Mouse (Mus musculus): ENCODE results near the gene Gkn3. TPM values are rescaled to one million over a fixed set of nuclear protein-coding genes. Genes with fewer than 3 reads are reported as not detected.

The Gkn3 gene
- polyA plus RNA-seq, 1 experiment: not detected

DNA sequence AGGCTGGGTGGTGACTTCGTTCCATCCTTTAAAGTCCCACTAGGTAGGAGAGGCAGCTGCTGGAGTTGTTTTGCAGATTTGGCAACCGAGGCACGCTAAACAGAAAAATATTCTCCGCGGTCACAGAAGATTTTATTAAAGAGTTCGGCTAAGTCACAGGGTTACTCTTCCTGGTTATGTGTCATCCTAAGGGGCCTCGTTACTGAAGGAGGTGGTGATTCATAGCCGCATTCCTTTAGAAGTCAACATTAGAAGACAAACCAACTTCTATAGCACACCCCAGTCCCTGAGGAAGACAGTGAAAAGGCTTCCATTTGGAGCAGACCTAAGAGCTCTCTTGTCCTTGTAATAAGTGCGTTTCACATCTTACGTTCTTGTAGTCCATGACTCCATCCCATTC, 2.1 kb downstream of the Gkn3 start:
- Histone ChIP-seq H3K27me3 (ENCODE audit: control insufficient read depth, insufficient read depth, insufficient read length) (peaks cover 12% of the 10 kb centered on the region), H3K36me3 (ENCODE audit: control insufficient read depth, insufficient read depth) (no peaks in the 10 kb centered on the region), H3K4me2 (ENCODE audit: low read depth) (peak overlapping the region; percentile 90), H3ac (ENCODE audit: control insufficient read depth, insufficient read length) (no peak overlapping the region), H3K4me3 (no peak overlapping the region), H3K79me2 (ENCODE audit: control insufficient read depth, insufficient read depth) (no peaks in the 10 kb centered on the region)
- TF ChIP-seq POLR2AphosphoS2 (IDR thresholded peaks at IDR 0.05; ENCODE audit: insufficient read length, low read depth) (no peak), E2F4 (IDR thresholded peaks at IDR 0.05; ENCODE audit: insufficient read depth) (no peak), SRF (IDR thresholded peaks at IDR 0.05; ENCODE audit: control insufficient read depth, insufficient read length, low read depth) (no peak), TCF12 (IDR thresholded peaks at IDR 0.05; ENCODE audit: insufficient read depth, poor library complexity, severe bottlenecking) (no peak), MAX (IDR thresholded peaks at IDR 0.05; ENCODE audit: low read depth) (no peak), CEBPB (IDR thresholded peaks at IDR 0.05; ENCODE audit: insufficient read depth, poor library complexity, severe bottlenecking) (no peak), MYOD1 (IDR thresholded peaks at IDR 0.05; ENCODE audit: control insufficient read depth in 1 of 3, insufficient read length in 2 of 3, low read depth in 2 of 3) (no peak), USF1 (IDR thresholded peaks at IDR 0.05; ENCODE audit: low read depth) (no peak)

DNA sequence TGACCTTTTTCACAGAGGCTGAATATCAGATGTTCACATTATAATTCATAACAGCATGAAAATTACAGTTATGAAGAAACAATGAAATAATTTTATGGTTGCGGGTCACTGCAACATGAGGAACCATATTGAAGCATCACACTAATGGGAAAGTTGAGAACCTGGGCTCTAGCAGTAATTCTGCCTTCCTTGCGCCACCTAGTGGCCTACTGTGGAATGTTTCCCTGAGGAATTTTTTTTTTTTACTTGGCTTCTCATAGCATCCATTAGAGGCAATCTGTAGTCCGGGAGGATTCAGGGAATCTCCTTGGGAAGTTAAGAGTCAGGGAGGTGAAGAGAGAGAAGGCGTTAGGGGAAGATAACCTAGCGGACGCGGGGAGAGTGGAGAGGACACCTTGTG, 2.5 kb downstream of the Gkn3 start:
- TF ChIP-seq USF1 (IDR thresholded peaks at IDR 0.05; ENCODE audit: low read depth): no peak
- no peak for TF ChIP-seq POLR2A (IDR thresholded peaks at IDR 0.05; ENCODE audit: insufficient read length, low read depth)
- no peak for TF ChIP-seq MAX (IDR thresholded peaks at IDR 0.05; ENCODE audit: low read depth)
- no peak for TF ChIP-seq TCF3 (IDR thresholded peaks at IDR 0.05; ENCODE audit: insufficient read length, low read depth)
- TF ChIP-seq E2F4 (IDR thresholded peaks at IDR 0.05; ENCODE audit: insufficient read depth): no peak
- H3K36me3 ChIP-seq (ENCODE audit: control insufficient read depth, insufficient read depth): no peaks in the 10 kb centered on the region
- H3K27me3 ChIP-seq (ENCODE audit: control insufficient read depth, insufficient read depth, insufficient read length): peaks cover 15% of the 10 kb centered on the region
- H3K79me2 ChIP-seq (ENCODE audit: control insufficient read depth, insufficient read depth): no peaks in the 10 kb centered on the region
- H3ac ChIP-seq (ENCODE audit: control insufficient read depth, insufficient read length): no peak overlapping the region
- no peak overlapping the region for H3K4me3 ChIP-seq
- H3K4me2 ChIP-seq (ENCODE audit: low read depth): peak overlapping the region; percentile 90

DNA sequence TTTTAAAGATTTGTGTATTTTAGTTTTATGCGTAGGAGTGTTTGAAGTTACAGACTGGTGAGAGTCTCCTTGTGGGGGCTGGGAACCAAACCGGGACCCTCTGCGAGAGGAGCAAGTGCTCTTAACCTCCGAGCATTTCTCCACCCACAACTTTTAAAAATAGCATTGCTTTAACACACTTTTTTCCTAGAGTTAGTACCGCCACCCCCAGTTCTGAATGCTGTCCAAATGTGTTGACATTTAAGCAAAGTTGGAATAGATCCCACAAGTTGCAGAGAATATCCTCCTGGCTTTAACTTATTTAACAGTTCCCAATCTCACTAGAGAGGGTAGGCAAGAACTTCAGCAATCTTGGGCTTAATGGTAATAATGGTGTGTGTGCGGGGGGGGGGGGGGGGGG, 4.0 kb downstream of the Gkn3 start:
- Histone ChIP-seq H3ac (ENCODE audit: control insufficient read depth, insufficient read length) (no peak overlapping the region), H3K79me2 (ENCODE audit: control insufficient read depth, insufficient read depth) (no peaks in the 10 kb centered on the region), H3K4me2 (ENCODE audit: low read depth) (no peak overlapping the region), H3K36me3 (ENCODE audit: control insufficient read depth, insufficient read depth) (no peaks in the 10 kb centered on the region), H3K4me3 (no peak overlapping the region), H3K27me3 (ENCODE audit: control insufficient read depth, insufficient read depth, insufficient read length) (peaks cover 27% of the 10 kb centered on the region)
- TF ChIP-seq POLR2AphosphoS2 (IDR thresholded peaks at IDR 0.05; ENCODE audit: insufficient read length, low read depth) (no peak), USF1 (IDR thresholded peaks at IDR 0.05; ENCODE audit: low read depth) (no peak), CEBPB (IDR thresholded peaks at IDR 0.05; ENCODE audit: insufficient read depth, poor library complexity, severe bottlenecking) (no peak), E2F4 (IDR thresholded peaks at IDR 0.05; ENCODE audit: insufficient read depth) (no peak), POLR2A (IDR thresholded peaks at IDR 0.05; ENCODE audit: insufficient read length, low read depth) (no peak), MAX (IDR thresholded peaks at IDR 0.05; ENCODE audit: low read depth) (no peak), REST (IDR thresholded peaks at IDR 0.05; ENCODE audit: insufficient read depth, insufficient read length) (no peak), TCF3 (IDR thresholded peaks at IDR 0.05; ENCODE audit: insufficient read length, low read depth) (no peak), MYOG (IDR thresholded peaks at IDR 0.05; ENCODE audit: control insufficient read depth in 1 of 3, insufficient read depth in 1 of 3, insufficient read length in 2 of 3, low read depth in 2 of 3) (no peak), MYOD1 (IDR thresholded peaks at IDR 0.05; ENCODE audit: control insufficient read depth in 1 of 3, insufficient read length in 2 of 3, low read depth in 2 of 3) (no peak), SRF (IDR thresholded peaks at IDR 0.05; ENCODE audit: control insufficient read depth, insufficient read length, low read depth) (no peak), TCF12 (IDR thresholded peaks at IDR 0.05; ENCODE audit: insufficient read depth, poor library complexity, severe bottlenecking) (no peak)

DNA sequence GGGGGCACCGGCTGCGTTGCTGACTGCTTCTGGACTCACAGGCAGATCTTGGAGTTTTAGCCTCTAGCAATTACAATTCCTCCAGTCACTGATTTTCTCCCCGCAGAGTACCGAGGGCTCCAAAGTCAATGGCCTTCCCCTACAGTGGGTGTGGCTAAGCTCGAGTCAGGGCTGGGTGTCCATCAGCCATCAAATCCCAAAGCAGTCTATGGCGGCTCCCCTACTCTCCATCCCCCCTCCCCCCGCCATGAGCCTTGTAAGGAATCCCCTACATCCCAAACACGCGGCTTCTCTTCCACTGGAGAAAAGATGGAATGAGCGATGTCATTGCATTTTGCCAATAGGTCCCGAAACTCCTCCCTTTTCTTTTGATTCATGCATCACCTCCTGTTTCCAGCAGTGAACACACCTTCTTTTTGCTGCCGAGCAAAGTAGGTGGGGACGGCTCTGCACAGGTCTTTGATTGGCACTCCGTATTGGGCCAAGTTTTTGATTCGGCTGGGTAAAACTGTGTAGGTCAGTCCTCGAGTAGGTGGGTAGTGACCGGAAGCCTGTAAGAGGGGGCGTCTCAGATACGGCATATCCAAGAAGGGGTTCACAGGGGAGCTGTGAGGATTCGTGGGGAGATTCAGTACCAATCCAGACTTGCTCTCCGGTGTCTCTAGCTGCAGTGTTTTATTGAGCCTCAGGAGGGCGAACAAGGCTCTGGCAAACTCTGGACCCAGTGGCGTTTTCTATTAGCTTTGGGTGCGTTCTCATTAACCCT, 4.6 kb downstream of the Gkn3 start:
- no peak overlapping the region for H3K4me3 ChIP-seq
- TF ChIP-seq TCF3 (IDR thresholded peaks at IDR 0.05; ENCODE audit: insufficient read length, low read depth) (no peak), TCF12 (IDR thresholded peaks at IDR 0.05; ENCODE audit: insufficient read depth, poor library complexity, severe bottlenecking) (no peak), MYOG (IDR thresholded peaks at IDR 0.05; ENCODE audit: control insufficient read depth in 1 of 3, insufficient read depth in 1 of 3, insufficient read length in 2 of 3, low read depth in 2 of 3) (no peak)
- H3K4me2 ChIP-seq (ENCODE audit: low read depth): no peak overlapping the region
- no peak overlapping the region for H3ac ChIP-seq (ENCODE audit: control insufficient read depth, insufficient read length)
- H3K27me3 ChIP-seq (ENCODE audit: control insufficient read depth, insufficient read depth, insufficient read length): peaks cover 32% of the 10 kb centered on the region
- no peaks in the 10 kb centered on the region for H3K79me2 ChIP-seq (ENCODE audit: control insufficient read depth, insufficient read depth)
- no peaks in the 10 kb centered on the region for H3K36me3 ChIP-seq (ENCODE audit: control insufficient read depth, insufficient read depth)

DNA sequence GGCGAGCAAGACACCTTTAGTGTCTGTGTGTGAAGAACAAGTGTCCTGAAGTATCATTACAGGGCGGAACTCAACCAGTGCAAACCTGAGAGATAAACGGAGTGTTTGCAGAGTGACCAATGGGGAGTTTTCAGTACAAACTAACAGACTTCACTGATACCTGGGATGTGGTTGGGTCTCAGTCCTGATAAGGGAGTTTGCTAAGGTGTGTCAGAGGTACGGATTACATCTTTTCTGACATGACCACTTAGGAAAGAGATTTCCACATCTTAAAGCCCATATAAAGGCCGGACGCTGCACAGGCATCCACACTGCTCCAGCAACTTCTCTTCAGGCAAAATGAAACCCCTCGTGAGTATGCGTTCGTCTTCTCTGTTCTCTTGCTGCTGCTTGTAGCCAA, 15.7 kb downstream of the Gkn3 start, which contains the start of gene Gkn2:
Gene Gkn2, plus strand, starts transcription at position 301 of the 400 bp plus-strand sequence.
- no peak for TF ChIP-seq POLR2AphosphoS2 (IDR thresholded peaks at IDR 0.05; ENCODE audit: insufficient read length, low read depth)
- Histone ChIP-seq H3ac (ENCODE audit: control insufficient read depth, insufficient read length) (no peak within 1 kb of the TSS), H3K4me2 (ENCODE audit: low read depth) (no peak within 1 kb of the TSS), H3K79me2 (ENCODE audit: control insufficient read depth, insufficient read depth) (no peaks in the 10 kb centered on the region), H3K4me3 (no peak within 1 kb of the TSS), H3K27me3 (ENCODE audit: control insufficient read depth, insufficient read depth, insufficient read length) (peaks cover 45% of the 10 kb centered on the region), H3K36me3 (ENCODE audit: control insufficient read depth, insufficient read depth) (no peaks in the 10 kb centered on the region)
